Mouse (Mus musculus): ENCODE measurements around the gene Foxn1.

Gene Foxn1

GRCm38 (mm10) chr11:78386508-78387043 lies at the start of gene Foxn1:
TSS of gene Foxn1 (minus strand) at chr11:78386558.
- DNase-seq: no peak

GRCm38 (mm10) chr11:78435776-78436349 lies 49.5 kb upstream of the Foxn1 start:
- DNase-seq: no peak

GRCm38 (mm10) chr11:78434052-78434451 lies 47.7 kb upstream of the Foxn1 start:
- DNase-seq: no peak

GRCm38 (mm10) chr11:78431176-78431575 lies 44.8 kb upstream of the Foxn1 start:
- no peak for DNase-seq

GRCm38 (mm10) chr11:78430195-78430878 lies 44.0 kb upstream of the Foxn1 start:
- no peak for DNase-seq

GRCm38 (mm10) chr11:78428309-78428708 lies 42.0 kb upstream of the Foxn1 start:
- no peak for DNase-seq

GRCm38 (mm10) chr11:78427655-78428054 lies 41.3 kb upstream of the Foxn1 start:
- no peak for DNase-seq

- no peak for DNase-seq
Observed at GRCm38 (mm10) chr11:78425572-78425971, 39.2 kb upstream of the Foxn1 start.

GRCm38 (mm10) chr11:78424352-78424751 lies 38.0 kb upstream of the Foxn1 start:
- DNase-seq: no peak

GRCm38 (mm10) chr11:78422055-78422819 lies 35.9 kb upstream of the Foxn1 start, which contains the start of gene Slc13a2:
TSS of gene Slc13a2 (minus strand) at chr11:78422217.
- no peak for DNase-seq

- DNase-seq: no peak
Observed at GRCm38 (mm10) chr11:78421201-78422009, 35.0 kb upstream of the Foxn1 start.

- no peak for DNase-seq
Observed at GRCm38 (mm10) chr11:78420263-78420889, 34.0 kb upstream of the Foxn1 start.

GRCm38 (mm10) chr11:78416854-78417253 lies 30.5 kb upstream of the Foxn1 start:
- DNase-seq: no peak

- DNase-seq: peak; percentile 27
Observed at GRCm38 (mm10) chr11:78412861-78413260, 26.5 kb upstream of the Foxn1 start.

GRCm38 (mm10) chr11:78412324-78412850 lies 26.0 kb upstream of the Foxn1 start:
- no peak for DNase-seq

- DNase-seq: peak; percentile 24
Observed at GRCm38 (mm10) chr11:78411606-78412323, 25.4 kb upstream of the Foxn1 start.

GRCm38 (mm10) chr11:78408256-78409240 lies 22.2 kb upstream of the Foxn1 start:
- no peak for DNase-seq

GRCm38 (mm10) chr11:78402062-78402461 lies 15.7 kb upstream of the Foxn1 start:
- no peak for DNase-seq

GRCm38 (mm10) chr11:78401469-78401868 lies 15.1 kb upstream of the Foxn1 start:
- no peak for DNase-seq

GRCm38 (mm10) chr11:78400936-78401335 lies 14.6 kb upstream of the Foxn1 start:
- DNase-seq: no peak

Measured in right cerebral cortex, postnatal 25 days (tissue).